In genomic region chr3:131272374-131273100, GRCm38 (mm10) we compare ENCODE assay signal across 8 mouse cellular contexts. TPM values are rescaled to one million over a fixed set of nuclear protein-coding genes. Genes with fewer than 3 reads are reported as not detected.
DNase-seq lines count a peak whose midpoint lies in the region; ATAC-seq and TF ChIP-seq lines count a peak whose summit lies in the region.

No protein-coding gene starts in this region.

- DNase-seq in lung, adult 2 months: no peak
- DNase-seq in lung, postnatal 10 days: no peak
- peak; percentile 41 to 69 for DNase-seq in kidney, adult 8-10 months
- DNase-seq in cerebellum, adult 8-10 months: no peak
- no peak for DNase-seq in cerebellum, postnatal 36 days
- no peak for DNase-seq in cerebellum, adult 18-20 months

- peak overlapping the region; percentile 74 for H3K4me3 ChIP-seq in lung, adult 2 months (replicated peaks; ENCODE audit: extremely low read depth, low read depth, low read length)
- H3K4me3 ChIP-seq in embryonic facial prominence, embryonic 15.5 days (replicated peaks): peak overlapping the region; percentile 86
- peak overlapping the region; percentile 74 for H3K4me3 ChIP-seq in midbrain, embryonic 16.5 days (ENCODE audit: low read depth, low read length)

- H3K9me3 ChIP-seq in embryonic facial prominence, embryonic 15.5 days (replicated peaks): no peaks in the 10 kb centered on the region
- no peaks in the 10 kb centered on the region for H3K9me3 ChIP-seq in midbrain, embryonic 16.5 days (replicated peaks; ENCODE audit: control insufficient read depth, low read length, poor library complexity, severe bottlenecking)

- H3K4me2 ChIP-seq in embryonic facial prominence, embryonic 15.5 days (replicated peaks): peak overlapping the region; percentile 62
- peak overlapping the region; percentile 89 for H3K4me2 ChIP-seq in midbrain, embryonic 16.5 days (ENCODE audit: low read length)

- H3K9ac ChIP-seq in embryonic facial prominence, embryonic 15.5 days: no peak overlapping the region
- H3K9ac ChIP-seq in midbrain, embryonic 16.5 days (ENCODE audit: low read depth, low read length): peak overlapping the region; percentile 61; the same call in 1 of the 2 replicates

- peak overlapping the region; percentile 88 for H3K27ac ChIP-seq in embryonic facial prominence, embryonic 15.5 days (replicated peaks)
- H3K27ac ChIP-seq in midbrain, embryonic 16.5 days (ENCODE audit: low read length): no peak overlapping the region

- WGBS in lung, adult 2 months: 20% methylated on average over 10 of the region's 10 CpGs
- 17% methylated on average over 10 of the region's 10 CpGs for WGBS in embryonic facial prominence, embryonic 15.5 days
- 64% methylated on average over 10 of the region's 10 CpGs for WGBS in midbrain, embryonic 16.5 days

- H3K36me3 ChIP-seq in embryonic facial prominence, embryonic 15.5 days: no peaks in the 10 kb centered on the region
- no peaks in the 10 kb centered on the region for H3K36me3 ChIP-seq in midbrain, embryonic 16.5 days (ENCODE audit: control insufficient read depth, insufficient read depth, low read length)

- H3K4me1 ChIP-seq in lung, adult 2 months (ENCODE audit: control insufficient read depth, insufficient read depth, low read length): peaks cover 9% of the 10 kb centered on the region; the same call in 1 of the 2 replicates
- peaks cover 20% of the 10 kb centered on the region for H3K4me1 ChIP-seq in embryonic facial prominence, embryonic 15.5 days
- H3K4me1 ChIP-seq in midbrain, embryonic 16.5 days (ENCODE audit: control insufficient read depth, insufficient read depth, low read length): peaks cover 4% of the 10 kb centered on the region; the same call in 1 of the 2 replicates

- TF ChIP-seq POLR2A in lung, adult 2 months (IDR thresholded peaks at IDR 0.05; ENCODE audit: borderline replicate concordance, extremely low read depth, low read depth, low read length): no peak

- no peaks in the 10 kb centered on the region for H3K27me3 ChIP-seq in embryonic facial prominence, embryonic 15.5 days
- H3K27me3 ChIP-seq in midbrain, embryonic 16.5 days (ENCODE audit: control insufficient read depth, insufficient read depth, low read depth, low read length): no peaks in the 10 kb centered on the region

- peak; percentile 23; the same call in 1 of the 2 replicates for ATAC-seq in embryonic facial prominence, embryonic 15.5 days (ENCODE audit: insufficient number of reproducible peaks, low FRiP score, low TSS enrichment, low read depth)
- peak; percentile 10 for ATAC-seq in midbrain, embryonic 16.5 days

- TF ChIP-seq CTCF in lung, adult 2 months (IDR thresholded peaks at IDR 0.05; ENCODE audit: insufficient read depth, low read length): no peak

RNA-seq across cellular contexts. Expression of gene Hadh, which starts 0.6 kb away (rescaled TPM):
- polyA plus RNA-seq in lung, adult 2 months (2012; rRNA removed): 79.7 and 113 TPM in 2 replicates
- polyA plus RNA-seq in embryonic facial prominence, embryonic 15.5 days (2015; fragmentation: Nextera tagmentation; extraction: Ambion mirVana): 101 and 108 TPM in 2 replicates
- polyA plus RNA-seq in midbrain, embryonic 16.5 days (2015; fragmentation: Nextera tagmentation; extraction: Ambion mirVana): 19.1 and 19.7 TPM in 2 replicates

RNA-seq across cellular contexts. Expression of gene Cyp2u1, which starts 30.5 kb away (rescaled TPM):
- 2.7 TPM in 2 replicates for polyA plus RNA-seq in lung, adult 2 months (2012; rRNA removed)
- 1.5 and 1.7 TPM in 2 replicates for polyA plus RNA-seq in embryonic facial prominence, embryonic 15.5 days (2015; fragmentation: Nextera tagmentation; extraction: Ambion mirVana)
- 7.7 and 8.1 TPM in 2 replicates for polyA plus RNA-seq in midbrain, embryonic 16.5 days (2015; fragmentation: Nextera tagmentation; extraction: Ambion mirVana)

Comparison
In these comparisons a context has a peak if more than half of its experiments do, and no peak if none do; other contexts are left out.
1. DNase-seq: peak in kidney, adult 8-10 months (2 of 2); none in lung, adult 2 months (single experiment), lung, postnatal 10 days (single experiment), cerebellum, adult 8-10 months (single experiment), cerebellum, postnatal 36 days (0 of 2) and cerebellum, adult 18-20 months (0 of 2).
2. Peak in every context shown above with its lines, with median percentiles within 50 percentile points of each other: H3K4me3 ChIP-seq.